Mouse (Mus musculus): ENCODE results near the gene Efna1. TPM values are rescaled to one million over a fixed set of nuclear protein-coding genes. Genes with fewer than 3 reads are reported as not detected.
A peak's percentile ranks its signal among the peaks of the same experiment; 100 is the strongest.

Gene Efna1
- total RNA-seq, 1 experiment from 2014 or later: 0.38 TPM

DNA sequence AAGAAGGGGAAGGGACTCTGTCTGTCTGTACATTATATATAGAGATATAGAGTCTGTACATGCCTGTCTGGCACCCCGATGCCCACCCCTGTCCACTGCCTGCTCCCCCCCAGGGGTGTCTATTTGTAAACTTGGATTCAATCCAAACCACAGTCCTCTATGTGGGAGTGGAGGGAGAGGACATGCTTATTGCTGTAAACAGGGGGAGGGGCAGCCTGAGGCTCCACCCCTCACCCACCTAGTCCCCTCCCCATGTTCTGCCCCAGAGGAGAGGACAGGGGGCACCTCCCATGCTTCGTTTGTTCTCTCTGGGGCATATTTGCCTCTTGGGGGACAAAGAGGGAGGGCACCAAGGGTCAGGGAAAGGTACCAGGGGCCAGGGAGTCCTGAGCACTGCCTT is 33.8 kb upstream of the Efna1 start:
- no peak for ATAC-seq (replicated peaks; ENCODE audit: insufficient number of reproducible peaks, low FRiP score, low TSS enrichment, poor library complexity, severe bottlenecking)

DNA sequence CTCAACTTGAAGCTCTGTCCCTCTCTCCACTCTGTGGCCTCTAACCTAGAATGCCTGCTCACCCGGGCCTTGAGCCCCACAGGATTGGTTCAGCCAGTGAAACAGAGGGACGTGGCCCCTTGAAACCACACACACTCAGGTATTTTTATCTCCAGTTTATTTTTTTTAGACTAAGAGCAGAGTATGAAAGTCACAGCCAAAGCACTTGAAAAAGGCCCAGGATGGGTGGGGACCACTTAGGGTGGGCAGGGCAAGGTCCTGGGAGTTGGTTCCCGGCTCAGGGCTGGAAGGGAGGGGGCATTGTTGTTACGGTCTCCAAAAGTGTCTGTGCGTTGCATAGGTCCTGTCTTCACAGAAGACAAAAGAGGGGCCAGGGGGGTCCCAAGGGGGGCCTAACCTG is 33.4 kb upstream of the Efna1 start:
- ATAC-seq (replicated peaks; ENCODE audit: insufficient number of reproducible peaks, low FRiP score, low TSS enrichment, poor library complexity, severe bottlenecking): no peak

DNA sequence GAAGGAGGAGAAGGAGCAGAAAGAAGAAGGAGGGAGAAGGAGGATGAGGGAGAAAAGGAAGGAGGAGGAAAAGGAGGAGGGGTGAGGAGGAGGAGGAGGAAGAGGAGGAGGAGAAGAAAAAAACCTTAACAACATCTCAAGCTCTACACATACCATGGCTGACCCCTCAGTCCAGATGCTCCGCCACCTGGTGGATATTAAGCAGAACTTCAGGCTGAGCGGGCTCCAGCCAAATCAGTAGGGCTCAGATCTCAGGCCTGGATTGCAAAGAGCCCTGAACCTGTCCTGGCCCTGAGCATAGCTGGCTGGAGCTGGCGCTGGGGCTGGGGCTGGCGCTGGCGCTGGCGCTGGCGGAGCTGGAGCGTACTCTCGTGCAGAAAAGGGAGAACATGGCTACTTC is 27.1 kb upstream of the Efna1 start:
- peak; percentile 94 for ATAC-seq (replicated peaks; ENCODE audit: insufficient number of reproducible peaks, low FRiP score, low TSS enrichment, poor library complexity, severe bottlenecking)

DNA sequence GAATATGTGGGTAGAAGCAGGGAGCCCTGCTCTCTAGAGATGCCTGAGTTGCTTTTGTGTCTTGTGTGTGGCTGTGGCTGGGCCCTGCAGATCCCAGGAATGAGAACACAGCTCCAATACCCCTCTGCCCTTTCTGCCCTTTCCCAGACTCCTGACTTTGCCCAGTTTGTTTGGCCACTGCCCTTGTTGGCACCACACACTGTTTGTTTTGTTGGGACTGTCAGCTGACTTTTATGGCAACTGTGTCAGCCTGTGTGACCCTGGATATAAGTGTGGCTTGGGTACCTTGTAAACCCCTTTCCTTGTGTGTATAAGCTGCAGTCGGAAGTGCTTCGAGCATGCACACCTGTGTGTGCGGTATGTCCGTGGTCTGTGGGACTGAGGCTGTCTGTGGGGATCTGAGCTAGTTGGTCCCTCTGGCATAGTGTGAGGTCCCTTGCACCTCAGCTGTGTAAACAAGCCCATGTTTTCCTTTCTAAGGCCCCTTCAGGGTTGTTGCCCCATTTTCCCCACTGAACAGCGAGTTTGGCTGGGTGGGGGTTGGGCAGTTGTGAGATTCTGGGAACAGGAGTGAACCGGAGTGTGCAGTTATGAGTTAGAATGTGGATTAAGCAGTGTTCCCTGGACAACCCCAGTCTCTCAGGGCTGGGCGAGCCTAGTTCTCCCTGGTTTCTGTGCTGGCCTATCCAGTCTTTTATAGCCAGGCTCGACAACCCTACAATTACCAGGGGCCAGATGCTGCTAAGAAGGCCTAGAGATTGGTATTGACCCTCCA is 24.8 kb upstream of the Efna1 start:
- ATAC-seq (replicated peaks; ENCODE audit: insufficient number of reproducible peaks, low FRiP score, low TSS enrichment, poor library complexity, severe bottlenecking): no peak

DNA sequence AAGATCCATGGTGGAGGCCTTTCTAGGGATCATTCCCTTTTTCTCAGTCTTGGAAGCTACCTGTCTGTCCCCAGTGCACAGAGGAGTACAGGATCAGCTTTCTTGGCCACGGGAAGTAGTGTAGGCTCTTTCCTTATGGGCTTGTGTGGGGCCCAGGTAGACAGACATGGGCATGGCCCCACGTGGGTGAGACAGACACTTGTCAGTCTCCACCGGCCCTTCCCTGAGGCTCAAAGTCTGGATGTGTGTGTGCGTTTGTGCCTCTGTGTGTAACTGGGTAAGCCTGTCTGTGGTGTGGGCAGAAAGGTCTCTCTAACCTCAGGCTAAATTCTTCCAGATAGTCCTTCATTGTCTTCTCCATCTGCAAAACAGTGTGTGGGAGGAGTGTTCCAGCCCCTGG is 24.2 kb upstream of the Efna1 start:
- ATAC-seq (replicated peaks; ENCODE audit: insufficient number of reproducible peaks, low FRiP score, low TSS enrichment, poor library complexity, severe bottlenecking): no peak

DNA sequence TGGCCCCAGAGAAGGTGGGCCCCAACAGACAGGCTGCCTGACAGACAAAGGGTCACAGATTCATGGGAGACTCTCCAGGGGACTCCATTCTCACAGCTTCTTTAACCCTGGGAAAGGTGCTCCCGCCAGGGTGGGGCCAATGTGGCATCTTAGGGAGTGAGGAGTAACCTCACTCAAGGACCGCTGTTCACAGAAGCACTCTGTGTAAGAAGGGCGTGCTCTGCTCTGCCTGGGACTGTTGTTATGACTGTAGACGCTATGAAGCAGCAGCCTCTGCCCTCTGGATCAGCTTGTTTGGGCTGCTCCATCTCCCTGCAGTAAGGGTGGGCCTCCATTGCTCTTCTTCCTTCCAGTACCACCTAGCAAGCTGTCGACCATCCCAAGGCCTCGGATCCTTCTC is 23.5 kb upstream of the Efna1 start:
- no peak for ATAC-seq (replicated peaks; ENCODE audit: insufficient number of reproducible peaks, low FRiP score, low TSS enrichment, poor library complexity, severe bottlenecking)

DNA sequence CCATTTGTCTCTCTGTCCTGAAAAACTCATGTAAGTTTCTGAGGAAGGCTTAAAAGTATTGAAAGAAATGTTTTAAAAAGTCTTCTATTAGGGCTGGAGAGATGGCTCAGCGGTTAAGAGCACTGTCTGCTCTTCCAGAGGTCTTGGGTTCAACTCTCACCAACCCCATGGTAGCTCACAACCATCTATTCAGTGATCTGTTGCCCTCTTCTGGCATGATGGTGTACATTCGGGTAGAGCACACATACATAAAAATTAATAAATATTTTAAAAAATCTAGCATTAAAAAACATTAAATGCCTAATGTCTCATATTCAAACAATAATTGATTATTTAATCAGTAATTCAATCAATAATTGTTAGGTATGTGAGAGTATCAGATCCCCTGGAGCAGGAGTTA is 19.6 kb upstream of the Efna1 start:
- ATAC-seq (replicated peaks; ENCODE audit: insufficient number of reproducible peaks, low FRiP score, low TSS enrichment, poor library complexity, severe bottlenecking): no peak

DNA sequence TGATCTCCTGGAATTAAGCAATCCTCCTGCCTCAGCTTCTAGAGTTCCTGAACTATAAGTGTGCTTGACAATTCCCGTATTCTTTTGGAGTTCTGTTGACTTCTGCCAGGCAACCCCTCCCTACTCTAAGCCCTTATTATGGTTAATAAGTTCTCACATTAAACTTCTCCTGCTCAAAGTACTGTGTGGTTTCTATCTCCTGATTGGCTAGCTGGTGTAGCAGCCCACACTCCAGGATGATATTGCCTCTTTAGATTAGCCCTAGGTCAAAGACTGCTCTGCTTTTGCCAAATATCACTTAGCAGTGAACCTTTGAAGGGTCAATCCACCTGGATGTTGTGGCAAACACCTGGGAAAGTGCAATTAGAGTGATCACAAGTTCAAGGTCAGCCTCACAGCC is 19.1 kb upstream of the Efna1 start:
- no peak for ATAC-seq (replicated peaks; ENCODE audit: insufficient number of reproducible peaks, low FRiP score, low TSS enrichment, poor library complexity, severe bottlenecking)

DNA sequence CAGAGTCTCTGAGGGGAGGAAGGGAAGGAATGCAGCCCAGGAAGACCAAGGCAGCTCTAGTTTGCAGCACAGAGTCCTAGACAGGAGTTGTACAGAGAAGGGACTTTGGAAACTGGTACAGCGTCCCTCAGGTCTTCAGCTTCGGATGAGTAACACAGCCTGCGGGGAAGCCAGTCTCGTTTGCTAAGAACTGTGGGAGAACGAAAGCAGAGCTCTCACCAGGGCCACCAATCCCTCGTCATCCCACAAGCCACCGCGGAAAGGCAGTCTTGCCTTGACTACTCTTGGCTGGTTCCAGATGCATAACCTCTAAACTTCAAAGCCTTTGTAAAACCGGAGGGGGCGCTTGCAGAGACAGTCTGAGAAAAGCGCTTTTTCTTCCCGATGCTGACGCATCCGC is 18.6 kb upstream of the Efna1 start:
- ATAC-seq (replicated peaks; ENCODE audit: insufficient number of reproducible peaks, low FRiP score, low TSS enrichment, poor library complexity, severe bottlenecking): 0 out of 2 replicates have a peak, but pooled peaks have one; percentile 34

DNA sequence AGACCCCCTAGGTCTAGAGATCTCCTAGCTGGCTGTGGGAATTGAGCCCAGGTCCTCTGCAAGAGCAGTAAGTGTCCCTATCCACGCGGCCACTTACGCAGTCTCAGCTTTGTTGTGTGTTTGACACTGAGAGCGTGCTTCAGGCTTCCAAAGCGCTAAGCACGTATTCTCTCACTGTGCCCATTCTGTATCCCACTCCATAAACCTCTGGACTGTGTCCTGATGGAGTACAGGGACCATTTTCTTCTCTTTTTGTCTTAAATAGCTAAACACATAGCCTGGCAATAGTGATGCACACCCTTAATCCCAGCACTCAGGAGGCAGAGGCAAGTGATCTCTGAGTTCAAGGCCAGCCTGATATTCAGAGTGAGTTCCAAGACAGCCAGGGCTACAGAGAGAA is 18.0 kb upstream of the Efna1 start:
- no peak for ATAC-seq (replicated peaks; ENCODE audit: insufficient number of reproducible peaks, low FRiP score, low TSS enrichment, poor library complexity, severe bottlenecking)

DNA sequence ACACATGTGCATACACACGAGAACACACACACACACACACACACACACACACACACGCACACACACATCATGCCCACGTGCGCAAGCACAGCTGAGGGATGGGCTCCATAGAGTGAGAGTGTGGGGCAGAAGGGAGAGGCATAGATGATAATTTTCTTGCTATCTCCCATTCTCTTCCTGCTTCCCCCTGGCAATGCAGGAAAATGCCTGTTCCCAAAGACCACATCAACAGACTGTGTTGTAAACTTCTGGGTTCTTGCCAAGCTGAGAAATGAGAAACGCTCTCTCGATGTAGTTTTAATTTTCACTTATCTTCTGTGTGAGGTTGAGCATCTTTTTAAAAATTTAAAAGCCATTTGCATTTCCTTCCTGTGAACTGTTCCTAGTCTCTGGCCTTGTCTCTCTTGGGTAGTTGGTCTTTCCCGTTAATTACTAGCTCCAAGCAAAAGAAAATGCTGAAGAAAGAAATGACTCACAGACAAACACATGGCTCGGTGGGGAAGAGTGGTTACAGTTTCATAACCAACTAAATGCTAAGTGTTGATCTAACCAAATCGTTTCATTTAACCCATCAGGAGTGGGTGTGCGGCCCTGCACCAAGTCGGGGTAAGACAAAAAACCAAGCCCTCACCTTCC is 15.9 kb upstream of the Efna1 start:
- ATAC-seq (replicated peaks; ENCODE audit: insufficient number of reproducible peaks, low FRiP score, low TSS enrichment, poor library complexity, severe bottlenecking): no peak

DNA sequence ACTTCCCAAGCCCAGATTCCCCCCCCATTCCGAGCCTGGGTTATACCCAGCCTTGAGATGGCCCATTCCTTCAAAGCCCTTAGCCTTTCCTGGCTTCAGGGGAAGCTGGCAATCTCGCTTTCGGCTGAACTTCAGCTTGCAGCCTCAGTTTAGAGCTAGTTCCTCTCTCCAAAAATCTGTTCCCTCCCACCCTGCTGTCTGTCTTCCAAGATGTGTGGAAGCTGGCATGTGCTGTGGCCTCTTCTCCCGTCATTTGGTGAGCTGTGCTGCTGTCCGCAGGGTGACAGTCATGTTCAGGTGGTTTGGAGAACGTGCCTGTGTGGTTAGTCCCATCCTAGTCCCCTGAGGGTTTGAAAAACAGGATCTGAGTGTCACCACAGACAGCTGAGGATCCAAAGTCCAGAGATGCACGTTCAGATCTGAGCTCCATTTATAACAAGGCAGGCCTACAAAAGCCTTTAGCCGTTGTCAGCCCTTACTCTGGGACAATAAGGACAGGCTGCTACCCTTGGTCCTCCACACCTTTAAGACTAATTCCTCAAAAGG is 14.8 kb upstream of the Efna1 start:
- no peak for ATAC-seq (replicated peaks; ENCODE audit: insufficient number of reproducible peaks, low FRiP score, low TSS enrichment, poor library complexity, severe bottlenecking)

DNA sequence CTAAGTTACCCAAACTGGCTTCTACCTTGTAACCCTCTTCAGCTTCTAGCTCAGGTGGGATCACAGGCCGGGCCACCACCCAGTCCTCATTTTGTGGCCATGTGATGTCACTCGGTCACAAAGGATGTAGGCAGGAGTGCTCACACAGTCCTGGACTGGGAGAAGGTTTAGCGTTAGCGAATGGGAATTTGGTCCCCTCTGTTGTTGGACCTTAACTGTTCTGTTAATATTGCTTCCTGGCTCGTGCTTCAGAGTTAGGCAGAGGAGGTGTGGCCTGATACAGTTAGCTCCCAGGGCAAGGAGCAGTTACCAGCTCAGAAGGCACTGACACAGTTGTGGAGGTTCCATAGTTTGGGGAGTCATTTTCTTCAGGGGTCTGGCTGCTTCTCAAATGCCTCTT is 13.3 kb upstream of the Efna1 start:
- ATAC-seq (replicated peaks; ENCODE audit: insufficient number of reproducible peaks, low FRiP score, low TSS enrichment, poor library complexity, severe bottlenecking): no peak

DNA sequence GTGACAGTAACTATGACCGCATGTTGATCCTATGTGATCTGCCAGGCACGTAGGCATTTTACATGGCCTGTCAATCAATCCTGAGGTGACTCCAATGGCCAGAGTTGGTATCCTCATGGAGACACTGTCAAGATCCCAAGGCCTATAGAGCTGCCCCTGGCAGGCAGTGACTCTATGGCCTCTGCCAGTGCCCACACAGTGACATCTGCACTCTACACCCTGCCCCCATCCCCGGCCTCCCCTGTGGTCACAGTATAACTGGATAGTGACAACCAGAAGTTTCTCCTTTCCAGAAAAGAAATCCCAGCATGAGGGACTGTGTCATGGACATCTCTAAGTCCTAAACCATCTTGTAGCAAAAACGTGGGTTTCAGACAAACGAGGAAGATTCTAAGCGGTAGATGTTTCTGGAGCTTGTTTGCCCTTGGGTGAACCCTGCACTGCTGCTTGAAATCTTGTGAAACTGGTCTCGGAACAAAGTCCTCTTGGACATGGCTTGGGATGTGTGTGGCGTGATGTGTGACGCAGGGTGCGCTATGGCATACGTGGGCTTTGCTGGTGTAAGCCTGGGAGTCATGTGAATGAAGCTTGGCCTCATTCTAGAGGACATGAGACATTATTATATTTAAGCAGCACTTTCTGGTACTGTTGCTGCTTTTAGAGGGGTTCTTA is 12.4 kb upstream of the Efna1 start:
- no peak for ATAC-seq (replicated peaks; ENCODE audit: insufficient number of reproducible peaks, low FRiP score, low TSS enrichment, poor library complexity, severe bottlenecking)

DNA sequence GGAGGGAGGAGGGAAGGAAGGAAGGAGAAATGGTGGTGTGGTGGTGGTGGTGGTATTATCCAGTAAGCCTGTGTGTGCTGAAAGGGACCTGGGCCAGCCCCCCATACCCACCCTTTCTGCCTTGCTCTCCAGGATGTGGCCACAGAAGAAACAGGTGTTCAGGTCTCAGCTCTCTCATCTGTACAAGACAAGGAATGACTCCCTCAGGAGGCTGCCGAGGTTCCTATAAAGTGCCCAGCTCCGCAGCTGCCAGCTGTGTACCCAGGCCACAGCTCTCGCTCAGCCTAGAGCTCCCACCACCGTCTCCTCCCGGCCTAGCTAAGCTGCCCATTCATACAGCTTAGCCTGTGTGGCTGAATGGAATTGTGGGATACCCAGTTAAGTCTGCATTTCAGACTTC is 11.4 kb upstream of the Efna1 start:
- ATAC-seq (replicated peaks; ENCODE audit: insufficient number of reproducible peaks, low FRiP score, low TSS enrichment, poor library complexity, severe bottlenecking): no peak

DNA sequence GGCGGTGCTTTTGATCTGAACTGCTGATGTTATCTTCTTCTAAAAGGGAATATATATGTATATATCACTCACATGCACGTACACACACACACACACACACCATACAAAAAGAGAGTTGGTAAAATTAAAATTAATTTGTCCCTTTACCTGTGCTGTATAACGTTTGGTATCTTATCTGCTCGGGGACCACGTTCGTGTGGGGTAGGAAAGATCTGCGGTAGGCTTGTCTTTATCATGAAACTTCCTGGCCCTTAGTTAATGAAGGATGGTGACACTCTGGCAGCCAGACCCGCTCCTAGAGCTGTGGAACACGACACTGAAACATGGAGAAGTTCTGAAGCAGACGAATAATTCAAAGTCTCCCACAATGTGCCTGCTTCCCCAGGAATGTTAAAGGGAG is 10.9 kb upstream of the Efna1 start:
- ATAC-seq (replicated peaks; ENCODE audit: insufficient number of reproducible peaks, low FRiP score, low TSS enrichment, poor library complexity, severe bottlenecking): no peak

DNA sequence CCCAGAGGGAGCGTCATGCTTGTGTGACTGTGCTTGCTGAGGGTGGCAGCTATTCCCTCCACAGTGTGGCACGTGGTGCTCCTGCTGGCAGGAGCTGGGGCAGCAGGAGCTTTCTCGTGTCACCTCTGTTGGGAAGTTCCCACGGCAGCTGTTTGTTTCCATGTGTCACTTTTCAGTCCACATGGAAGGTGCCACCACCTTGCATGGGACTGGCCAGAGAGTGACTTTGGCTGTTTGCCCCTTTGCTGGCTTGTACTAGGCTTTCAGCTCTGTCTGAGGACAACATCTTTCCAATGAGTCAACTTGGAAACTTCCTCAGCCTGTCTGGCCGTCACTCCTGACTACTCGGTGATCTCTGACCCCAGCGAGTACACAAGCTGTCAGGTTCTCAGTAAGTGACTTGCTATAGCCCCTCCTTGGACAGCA is 7.6 kb upstream of the Efna1 start:
- no peak for ATAC-seq (replicated peaks; ENCODE audit: insufficient number of reproducible peaks, low FRiP score, low TSS enrichment, poor library complexity, severe bottlenecking)

DNA sequence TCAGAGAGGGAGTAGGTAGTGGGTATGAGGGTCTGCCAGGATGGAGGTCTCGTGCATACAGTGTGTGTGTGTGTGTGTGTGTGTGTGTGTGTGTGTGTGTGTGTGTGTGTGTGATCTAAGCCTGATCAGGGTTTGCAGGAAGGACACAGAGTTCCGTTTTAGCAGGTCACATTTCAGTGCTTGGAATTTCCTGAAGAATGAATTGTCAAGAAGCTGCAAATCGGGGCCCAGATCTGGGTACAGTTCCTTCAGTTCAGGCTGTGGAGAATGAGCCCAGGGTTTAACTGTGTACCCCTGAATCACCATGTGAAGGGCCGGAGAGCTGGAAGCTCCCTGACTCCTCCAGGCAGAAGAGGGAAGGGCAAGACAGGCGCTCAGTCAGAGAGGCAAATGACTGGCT is 6.3 kb upstream of the Efna1 start:
- ATAC-seq (replicated peaks; ENCODE audit: insufficient number of reproducible peaks, low FRiP score, low TSS enrichment, poor library complexity, severe bottlenecking): no peak

DNA sequence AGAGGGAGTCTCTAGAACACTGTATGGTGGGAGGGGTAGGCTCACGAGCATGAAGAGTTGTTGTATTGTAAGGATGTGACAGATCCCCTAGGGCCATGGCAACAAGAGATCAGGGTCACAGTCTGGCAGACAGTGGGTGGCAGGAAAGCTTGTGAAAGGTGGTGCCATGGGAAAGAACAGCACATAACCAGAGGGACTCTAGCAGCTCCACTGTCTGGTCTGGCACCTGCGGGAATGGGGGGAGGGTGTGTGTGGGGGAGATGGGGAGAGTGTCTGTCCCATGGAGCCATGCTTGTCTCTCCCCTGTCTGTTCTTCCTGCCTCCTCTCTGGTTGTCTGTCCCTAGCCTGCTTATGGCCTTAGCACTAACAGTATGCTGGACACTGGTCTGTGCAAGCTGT is 4.6 kb upstream of the Efna1 start:
- ATAC-seq (replicated peaks; ENCODE audit: insufficient number of reproducible peaks, low FRiP score, low TSS enrichment, poor library complexity, severe bottlenecking): no peak

DNA sequence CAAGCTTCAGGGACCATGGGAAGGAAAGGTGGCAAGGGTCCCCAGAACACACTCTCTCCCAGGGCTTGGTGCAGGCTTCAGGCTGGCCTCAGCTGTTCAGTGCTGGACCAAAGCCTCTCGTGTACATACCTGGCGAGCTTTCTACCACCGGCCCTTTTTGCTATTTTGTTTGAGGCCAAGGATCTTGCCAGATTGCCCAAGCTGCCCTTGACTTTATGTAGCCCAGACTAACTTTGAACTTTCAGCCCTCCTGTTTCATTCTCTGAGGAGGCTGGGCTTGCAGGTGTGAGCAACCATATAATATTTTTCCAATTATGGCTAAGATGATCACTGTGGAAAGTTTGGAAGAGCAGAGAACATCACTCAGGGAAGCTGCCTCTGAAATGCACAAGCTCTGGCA is 3.3 kb upstream of the Efna1 start:
- no peak for ATAC-seq (replicated peaks; ENCODE audit: insufficient number of reproducible peaks, low FRiP score, low TSS enrichment, poor library complexity, severe bottlenecking)
